Mouse (Mus musculus): ENCODE measurements around the gene Atp1a1. TPM values are rescaled to one million over a fixed set of nuclear protein-coding genes. Genes with fewer than 3 reads are reported as not detected.

Gene Atp1a1
- polyA plus RNA-seq, 1 experiment from 2014 or later: 3,406 TPM

- H3K27me3 ChIP-seq: no peaks in the 10 kb centered on the region
- ATAC-seq (no peak), DNase-seq (ENCODE audit: low read depth, low spot score) (no peak)
- in situ Hi-C loops (cut with MboI; ENCODE audit: low pct_unique_long_range_greater_than_20kb): loop anchor here (10.0 kb wide), 1 partner anchor 229 kb away; no protein-coding TSS in a partner anchor
- CTCF ChIA-PET: interaction anchor here (0.9 to 14.3 kb wide), 5 partner anchors 15 to 82 kb away, joined by 3 to 220 read pairs (median 4); no protein-coding TSS in a partner anchor
- no peak for TF ChIP-seq CTCF (IDR thresholded peaks at IDR 0.05)
- POLR2A ChIA-PET: interaction anchor here (1.7 to 12.4 kb wide), 5 partner anchors 9 to 69 kb away, joined by 8 to 148 read pairs (median 16); partner anchors contain the start of gene Atp1a1
These were observed 28.9 kb downstream of the Atp1a1 start for GRCm38 (mm10) chr3:101575527-101576085.

DNA sequence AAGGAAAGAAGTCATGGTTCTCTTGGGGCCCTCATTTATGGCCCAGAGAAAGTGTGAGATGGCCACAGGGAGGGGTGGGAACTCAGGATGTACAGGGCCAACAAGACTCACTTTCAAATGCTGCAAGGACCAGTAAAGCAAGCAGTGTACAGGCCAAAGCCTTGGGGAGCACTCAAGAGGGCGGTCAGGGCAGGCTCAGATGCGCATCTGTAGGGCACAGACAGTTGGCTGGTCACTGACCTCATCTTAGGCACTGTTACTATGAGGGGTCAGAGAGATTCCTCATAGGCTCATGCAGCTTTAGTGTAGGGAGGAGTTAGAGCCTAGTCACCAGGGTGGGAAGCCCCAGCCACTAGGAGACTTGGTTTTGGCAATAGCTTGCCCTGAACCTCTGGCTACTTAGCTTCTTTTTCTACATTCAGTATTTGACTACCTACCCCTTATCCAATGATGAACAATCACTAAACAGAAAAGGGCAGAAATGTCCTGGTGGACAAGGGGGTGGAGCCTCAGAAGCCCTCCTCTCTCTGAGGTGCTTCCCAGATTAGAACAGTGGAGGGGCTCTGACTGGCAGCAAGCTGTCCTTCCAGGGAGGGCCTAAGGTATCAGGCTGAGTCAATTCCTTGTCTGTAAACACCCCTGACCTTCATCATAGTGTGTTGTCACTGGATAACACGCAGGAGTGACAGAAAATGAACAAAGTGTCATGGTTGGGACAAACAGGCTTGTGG lies 29.9 kb downstream of the Atp1a1 start:
- ChIA-PET POLR2A (interaction anchor here (0.8 to 12.4 kb wide), 10 partner anchors 10 to 238 kb away, joined by 3 to 148 read pairs (median 5); partner anchors contain the start of gene Atp1a1), CTCF (interaction anchor here (0.7 to 14.3 kb wide), 9 partner anchors 13 to 81 kb away, joined by 3 to 220 read pairs (median 4); no protein-coding TSS in a partner anchor)
- DNase-seq (ENCODE audit: low read depth, low spot score): no peak
- no peaks in the 10 kb centered on the region for H3K27me3 ChIP-seq
- no peak for ATAC-seq
- TF ChIP-seq CTCF (IDR thresholded peaks at IDR 0.05): no peak
- in situ Hi-C loops (cut with MboI; ENCODE audit: low pct_unique_long_range_greater_than_20kb): loop anchor here (5.0 to 10.0 kb wide), 2 partner anchors 57 to 230 kb away; no protein-coding TSS in a partner anchor

- ATAC-seq (no peak), DNase-seq (ENCODE audit: low read depth, low spot score) (no peak)
- TF ChIP-seq CTCF (IDR thresholded peaks at IDR 0.05): no peak
- in situ Hi-C loops (cut with MboI; ENCODE audit: low pct_unique_long_range_greater_than_20kb): loop anchor here (5.0 to 10.0 kb wide), 2 partner anchors 56 to 232 kb away; no protein-coding TSS in a partner anchor
- CTCF ChIA-PET: interaction anchor here (1.1 to 14.3 kb wide), 9 partner anchors 8 to 239 kb away, joined by 3 to 220 read pairs (median 4); no protein-coding TSS in a partner anchor
- no peaks in the 10 kb centered on the region for H3K27me3 ChIP-seq
- POLR2A ChIA-PET: interaction anchor here (0.7 to 12.4 kb wide), 15 partner anchors 8 to 234 kb away, joined by 3 to 148 read pairs (median 4); partner anchors contain the start of gene Atp1a1
These were observed 31.5 kb downstream of the Atp1a1 start for GRCm38 (mm10) chr3:101572991-101573390.

GRCm38 (mm10) chr3:101572174-101572626 lies 32.3 kb downstream of the Atp1a1 start:
- in situ Hi-C loops (cut with MboI; ENCODE audit: low pct_unique_long_range_greater_than_20kb): loop anchor here (5.0 to 10.0 kb wide), 2 partner anchors 55 to 233 kb away; no protein-coding TSS in a partner anchor
- H3K27me3 ChIP-seq: no peaks in the 10 kb centered on the region
- POLR2A ChIA-PET: interaction anchor here (0.8 to 12.4 kb wide), 13 partner anchors 9 to 233 kb away, joined by 3 to 148 read pairs (median 5); partner anchors contain the start of gene Atp1a1
- TF ChIP-seq CTCF (IDR thresholded peaks at IDR 0.05): no peak
- peak; percentile 76 for ATAC-seq
- DNase-seq (ENCODE audit: low read depth, low spot score): peak; percentile 99
- CTCF ChIA-PET: interaction anchor here (0.7 to 14.3 kb wide), 8 partner anchors 11 to 239 kb away, joined by 3 to 220 read pairs (median 4); no protein-coding TSS in a partner anchor

DNA sequence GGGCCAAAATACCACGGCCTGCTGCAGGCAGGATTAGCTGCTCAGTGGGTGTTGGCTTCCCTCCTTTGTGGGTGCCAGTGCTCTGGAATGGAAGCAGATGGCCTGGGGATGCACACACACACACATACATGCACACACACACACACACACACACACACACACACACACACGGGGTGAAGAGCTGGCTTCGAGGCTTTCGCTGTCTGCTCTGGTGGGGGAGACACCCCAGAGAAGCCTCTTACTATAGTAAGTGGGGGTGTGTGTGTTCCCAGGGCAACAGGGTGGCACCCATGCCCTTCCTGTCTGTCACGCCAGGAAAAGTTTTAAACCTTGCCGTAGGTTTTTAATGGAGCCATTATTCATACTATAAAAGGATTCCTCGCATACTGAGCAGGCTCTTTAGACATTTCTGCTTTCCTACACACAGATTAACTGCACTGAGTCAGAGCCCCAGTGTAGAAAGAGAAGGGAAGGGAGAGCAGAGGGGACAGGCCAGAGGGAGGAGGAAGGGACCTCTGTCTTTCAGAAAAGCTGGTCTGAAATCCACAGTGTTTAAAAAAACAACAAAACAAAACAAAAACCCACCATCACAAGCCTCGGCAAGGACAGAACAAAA lies 32.9 kb downstream of the Atp1a1 start:
- ChIA-PET POLR2A (interaction anchor here (0.8 to 12.4 kb wide), 11 partner anchors 9 to 67 kb away, joined by 4 to 148 read pairs (median 6); partner anchors contain the start of gene Atp1a1), CTCF (interaction anchor here (0.7 to 14.3 kb wide), 10 partner anchors 9 to 240 kb away, joined by 3 to 220 read pairs (median 4); no protein-coding TSS in a partner anchor)
- DNase-seq (ENCODE audit: low read depth, low spot score): peak; percentile 98
- ATAC-seq: peak; percentile 72
- H3K27me3 ChIP-seq: no peaks in the 10 kb centered on the region
- in situ Hi-C loops (cut with MboI; ENCODE audit: low pct_unique_long_range_greater_than_20kb): loop anchor here (5.0 to 10.0 kb wide), 2 partner anchors 54 to 233 kb away; no protein-coding TSS in a partner anchor
- no peak for TF ChIP-seq CTCF (IDR thresholded peaks at IDR 0.05)

DNA sequence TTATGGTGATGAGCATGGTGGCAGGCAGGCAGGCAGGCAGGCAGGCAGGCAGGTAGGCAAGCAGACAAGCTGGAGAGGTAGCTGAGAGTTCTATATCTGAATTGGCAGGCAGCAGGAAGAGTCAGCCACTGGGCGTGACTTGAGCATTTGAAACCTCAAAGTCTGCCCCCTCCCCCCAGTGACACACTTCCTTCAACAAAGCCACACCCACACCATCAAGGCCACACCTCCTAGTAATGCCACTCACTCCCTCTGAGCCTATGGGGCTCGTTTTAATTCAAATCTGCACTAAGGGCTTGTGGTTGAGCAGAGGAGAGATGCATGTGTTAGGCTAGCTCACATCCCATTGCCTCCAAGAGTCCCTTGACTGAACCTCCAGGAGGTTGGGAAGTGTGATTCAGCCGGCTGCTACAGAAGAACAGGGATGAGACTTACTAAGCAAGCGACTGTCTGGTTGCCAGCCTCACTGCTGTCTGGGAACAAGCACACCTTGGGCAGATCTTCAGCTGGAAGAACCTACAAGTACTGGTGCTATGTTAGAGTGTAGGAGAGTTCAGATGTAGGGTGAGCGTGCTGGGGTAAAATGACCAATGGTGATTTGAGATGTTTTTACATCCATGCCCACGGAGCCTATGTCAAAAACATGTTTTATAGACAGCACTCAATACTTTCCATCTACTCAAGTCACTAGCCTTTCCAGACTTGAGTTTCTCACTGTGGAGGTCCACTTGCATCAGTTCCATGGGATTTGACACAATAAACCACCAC lies 33.6 kb downstream of the Atp1a1 start:
- POLR2A ChIA-PET: interaction anchor here (1.2 to 12.4 kb wide), 8 partner anchors 8 to 67 kb away, joined by 4 to 148 read pairs (median 6); no protein-coding TSS in a partner anchor
- in situ Hi-C loops (cut with MboI; ENCODE audit: low pct_unique_long_range_greater_than_20kb): loop anchor here (5.0 to 10.0 kb wide), 2 partner anchors 54 to 234 kb away; no protein-coding TSS in a partner anchor
- peak; percentile 91 for DNase-seq (ENCODE audit: low read depth, low spot score)

GRCm38 (mm10) chr3:101570246-101570645 lies 34.2 kb downstream of the Atp1a1 start:
- CTCF ChIA-PET: interaction anchor here (0.8 to 14.3 kb wide), 7 partner anchors 8 to 60 kb away, joined by 3 to 220 read pairs (median 3); no protein-coding TSS in a partner anchor
- no peak for TF ChIP-seq CTCF (IDR thresholded peaks at IDR 0.05)
- no peak for ATAC-seq
- POLR2A ChIA-PET: interaction anchor here (1.3 to 12.4 kb wide), 4 partner anchors 42 to 66 kb away, joined by 4 to 148 read pairs (median 30); no protein-coding TSS in a partner anchor
- in situ Hi-C loops (cut with MboI; ENCODE audit: low pct_unique_long_range_greater_than_20kb): loop anchor here (5.0 to 10.0 kb wide), 2 partner anchors 53 to 235 kb away; no protein-coding TSS in a partner anchor
- no peak for DNase-seq (ENCODE audit: low read depth, low spot score)
- no peaks in the 10 kb centered on the region for H3K27me3 ChIP-seq

More for the DNA sequence above, 33.6 kb downstream of the Atp1a1 start:
- CTCF ChIA-PET: interaction anchor here (0.8 to 14.3 kb wide), 10 partner anchors 9 to 77 kb away, joined by 3 to 220 read pairs (median 3); no protein-coding TSS in a partner anchor
- no peak for TF ChIP-seq CTCF (IDR thresholded peaks at IDR 0.05)
- H3K27me3 ChIP-seq: no peaks in the 10 kb centered on the region
- ATAC-seq: peak; percentile 12

GRCm38 (mm10) chr3:101568627-101569026 lies 35.9 kb downstream of the Atp1a1 start:
- in situ Hi-C loops (cut with MboI; ENCODE audit: low pct_unique_long_range_greater_than_20kb): no loop called here
- ATAC-seq (no peak), DNase-seq (ENCODE audit: low read depth, low spot score) (no peak)
- TF ChIP-seq CTCF (IDR thresholded peaks at IDR 0.05): no peak
- H3K27me3 ChIP-seq: no peaks in the 10 kb centered on the region
- CTCF ChIA-PET: interaction anchor here (1.0 to 14.3 kb wide), 7 partner anchors 8 to 75 kb away, joined by 3 to 220 read pairs (median 4); no protein-coding TSS in a partner anchor
- POLR2A ChIA-PET: interaction anchor here (0.7 to 12.4 kb wide), 4 partner anchors 25 to 63 kb away, joined by 3 to 148 read pairs (median 4); partner anchors contain the start of gene Atp1a1
